Comparison of ENCODE assay signal across 13 mouse cellular contexts in the genomic region with DNA sequence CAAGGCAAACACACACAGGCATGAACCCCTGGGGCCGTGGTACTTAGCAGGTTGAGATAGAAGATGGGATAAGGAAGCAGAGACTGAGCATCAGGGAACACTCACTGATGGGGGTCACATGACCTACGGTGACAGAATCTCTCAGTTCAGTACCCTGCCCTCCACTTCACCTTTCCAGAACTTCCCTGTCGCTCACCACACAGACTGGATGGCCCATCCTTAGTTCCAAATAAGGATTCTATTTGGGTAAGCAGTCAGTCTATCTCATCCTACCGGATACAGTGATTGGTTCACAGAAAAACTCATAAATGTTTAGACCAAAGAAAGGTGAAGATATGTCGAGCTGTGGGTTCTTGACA.
A peak's percentile ranks its signal among the peaks of the same experiment; 100 is the strongest.
DNase-seq lines count a peak whose midpoint lies in the region; ATAC-seq and TF ChIP-seq lines count a peak whose summit lies in the region.
"Had no signal": no experiment of that assay in that cellular context is flagged by ENCODE, and none has a peak within 500 bp of the region (broad histone marks: within the 10 kb centered on the region; RNA-seq: fewer than 3 reads in every experiment).

No protein-coding gene starts in this region.

- no peak overlapping the region for H3K4me2 ChIP-seq in heart, embryonic 13.5 days
- no peak overlapping the region for H3K4me2 ChIP-seq in kidney, postnatal 0 days (ENCODE audit: low read length)
- H3K4me2 ChIP-seq in embryonic facial prominence, embryonic 13.5 days: no peak overlapping the region
- H3K4me2 ChIP-seq in intestine, embryonic 16.5 days (ENCODE audit: low read depth, low read length): no peak overlapping the region
- H3K4me2 ChIP-seq: lung, embryonic 14.5 days had no signal

- H3K27me3 ChIP-seq in heart, embryonic 13.5 days (replicated peaks): no peaks in the 10 kb centered on the region
- no peaks in the 10 kb centered on the region for H3K27me3 ChIP-seq in kidney, postnatal 0 days (ENCODE audit: insufficient read depth, low read length)
- H3K27me3 ChIP-seq in embryonic facial prominence, embryonic 13.5 days: no peaks in the 10 kb centered on the region
- no peaks in the 10 kb centered on the region for H3K27me3 ChIP-seq in intestine, embryonic 16.5 days (replicated peaks; ENCODE audit: control insufficient read depth, insufficient read depth, low read length)

- H3K27ac ChIP-seq in heart, embryonic 13.5 days (replicated peaks): peak overlapping the region; percentile 45
- H3K27ac ChIP-seq in kidney, postnatal 0 days: peak overlapping the region; percentile 68
- H3K27ac ChIP-seq in embryonic facial prominence, embryonic 13.5 days: peak overlapping the region; percentile 48
- H3K27ac ChIP-seq in intestine, embryonic 16.5 days (ENCODE audit: low read length): peak overlapping the region; percentile 30; the same call in 1 of the 2 replicates

- no peaks in the 10 kb centered on the region for H3K9me3 ChIP-seq in heart, embryonic 13.5 days
- H3K9me3 ChIP-seq in kidney, postnatal 0 days (replicated peaks; ENCODE audit: low read length): no peaks in the 10 kb centered on the region
- no peaks in the 10 kb centered on the region for H3K9me3 ChIP-seq in embryonic facial prominence, embryonic 13.5 days
- no peaks in the 10 kb centered on the region for H3K9me3 ChIP-seq in intestine, embryonic 16.5 days (ENCODE audit: control insufficient read depth, low read length)

- no peak for ATAC-seq in heart, embryonic 13.5 days (ENCODE audit: extremely low read depth, insufficient number of reproducible peaks, low FRiP score, low TSS enrichment)
- no peak for ATAC-seq in kidney, postnatal 0 days (replicated peaks; ENCODE audit: low FRiP score, low read depth)
- ATAC-seq in embryonic facial prominence, embryonic 13.5 days (ENCODE audit: insufficient number of reproducible peaks, insufficient read depth, low FRiP score, low TSS enrichment, low read depth): no peak
- no peak for ATAC-seq in intestine, embryonic 16.5 days
- ATAC-seq: midbrain, embryonic 16.5 days had no signal

- no peak overlapping the region for H3K4me3 ChIP-seq in heart, embryonic 13.5 days
- H3K4me3 ChIP-seq in kidney, postnatal 0 days (replicated peaks; ENCODE audit: low read depth, low read length): no peak overlapping the region
- no peak overlapping the region for H3K4me3 ChIP-seq in embryonic facial prominence, embryonic 13.5 days
- H3K4me3 ChIP-seq in intestine, embryonic 16.5 days (ENCODE audit: low read length): no peak overlapping the region

- WGBS in heart, embryonic 13.5 days: 50% methylated on average over 5 of the region's 5 CpGs
- 38% methylated on average over 5 of the region's 5 CpGs for WGBS in kidney, postnatal 0 days
- WGBS in embryonic facial prominence, embryonic 13.5 days: 83% methylated on average over 5 of the region's 5 CpGs
- 50% methylated on average over 5 of the region's 5 CpGs for WGBS in intestine, embryonic 16.5 days

- TF ChIP-seq CTCF in kidney, postnatal 0 days (IDR thresholded peaks at IDR 0.05; ENCODE audit: low read depth): no peak

- DNase-seq in heart, adult 11 months: no peak
- peak; percentile 37 for DNase-seq in kidney, postnatal 0 days (ENCODE audit: low spot score)
- DNase-seq in kidney, adult 8-10 months: no peak
- no peak for DNase-seq in urinary bladder, postnatal 10 days (ENCODE audit: low spot score)
- no peak for DNase-seq in c-Kit-positive CD71-positive TER-119-positive erythroid progenitor cells, embryonic 14.5 days (ENCODE audit: low spot score)
- DNase-seq: cerebellum, adult 2 months; liver; thymus, postnatal 14 days had no signal

- no peak overlapping the region for H3K9ac ChIP-seq in heart, embryonic 13.5 days
- no peak overlapping the region for H3K9ac ChIP-seq in kidney, postnatal 0 days (ENCODE audit: low read depth, low read length)
- no peak overlapping the region for H3K9ac ChIP-seq in embryonic facial prominence, embryonic 13.5 days
- H3K9ac ChIP-seq in intestine, embryonic 16.5 days (ENCODE audit: low read depth, low read length): no peak overlapping the region
- H3K9ac ChIP-seq: lung, embryonic 14.5 days had no signal

- H3K36me3 ChIP-seq in heart, embryonic 13.5 days: no peaks in the 10 kb centered on the region
- H3K36me3 ChIP-seq in kidney, postnatal 0 days (ENCODE audit: insufficient read depth, low read length): no peaks in the 10 kb centered on the region
- H3K36me3 ChIP-seq in embryonic facial prominence, embryonic 13.5 days: no peaks in the 10 kb centered on the region
- H3K36me3 ChIP-seq in intestine, embryonic 16.5 days (ENCODE audit: control insufficient read depth, insufficient read depth, low read length): no peaks in the 10 kb centered on the region

- H3K4me1 ChIP-seq in heart, embryonic 13.5 days: peaks cover 13% of the 10 kb centered on the region
- H3K4me1 ChIP-seq in kidney, postnatal 0 days (replicated peaks; ENCODE audit: insufficient read depth, low read length): 0 out of 2 replicates have a peak, but pooled peaks cover 5% of the 10 kb centered on the region
- peaks cover 17% of the 10 kb centered on the region for H3K4me1 ChIP-seq in embryonic facial prominence, embryonic 13.5 days
- peaks cover 4% of the 10 kb centered on the region for H3K4me1 ChIP-seq in intestine, embryonic 16.5 days (ENCODE audit: control insufficient read depth, insufficient read depth, low read length)
